Mouse (Mus musculus) ES-E14 (cell line): Measurements from ENCODE around the gene Cyth3. TPM values are rescaled to one million over a fixed set of nuclear protein-coding genes. Genes with fewer than 3 reads are reported as not detected.

Source experiments
- DNase-seq: peaks from one replicate; pipeline ENCODE4 v3.0.0-alpha.2; 2013; ENCODE audit warnings: low read depth, low spot score
- H3K27ac ChIP-seq: 2 replicates; pipeline ENCODE4 v1.5.1; 2012; ENCODE audit warnings: low read depth, mild to moderate bottlenecking, low read length, moderate library complexity, mixed read lengths; ENCODE audit not compliant: poor library complexity, insufficient read depth, severe bottlenecking
- H3K36me3 ChIP-seq: 2 replicates; pipeline ENCODE4 v1.6.1; 2012; ENCODE audit warnings: mild to moderate bottlenecking, low read length, moderate library complexity, mixed read lengths; ENCODE audit not compliant: control insufficient read depth, poor library complexity, insufficient read depth, severe bottlenecking
- H3K4me1 ChIP-seq, 2 experiments: fragments of 150-350 bp in 1 of 2; sonication (generic) in 1 of 2; 2 replicates each; pipeline ENCODE4 v1.6.1; 2012; ENCODE audit warnings: low read length in 2 of 2, mild to moderate bottlenecking in 1 of 2, mixed read lengths in 1 of 2; ENCODE audit not compliant: control insufficient read depth in 2 of 2, insufficient read depth in 2 of 2, poor library complexity in 1 of 2
- H3K4me3 ChIP-seq, 2 experiments: fragments of 150-350 bp in 1 of 2; sonication (generic) in 1 of 2; 2 replicates each; pipeline ENCODE4 v1.5.1; 2012; ENCODE audit warnings: low read length in 2 of 2, low read depth in 1 of 2, mild to moderate bottlenecking in 1 of 2, mixed read lengths in 1 of 2; ENCODE audit not compliant: insufficient read depth in 1 of 2, poor library complexity in 1 of 2, severe bottlenecking in 1 of 2
- H3K9ac ChIP-seq: 2 replicates; pipeline ENCODE4 v1.6.1; 2012; ENCODE audit warnings: low read depth, mild to moderate bottlenecking, low read length, mixed read lengths; ENCODE audit not compliant: poor library complexity, insufficient read depth, severe bottlenecking
- H3K9me3 ChIP-seq: fragments of 150-350 bp; sonication (generic); 2 replicates; pipeline ENCODE4 v1.6.1; 2012; ENCODE audit warnings: low read depth, mild to moderate bottlenecking, low read length; ENCODE audit not compliant: control insufficient read depth, insufficient read depth
- CHD2 ChIP-seq: IDR thresholded peaks from 2 replicates; pipeline ENCODE4 v1.6.1; 2014; ENCODE audit warnings: mild to moderate bottlenecking, low read depth, low read length, inconsistent platforms
- HCFC1 ChIP-seq: IDR thresholded peaks from 2 replicates; pipeline ENCODE4 v1.6.1; 2012; ENCODE audit warnings: low read length, inconsistent platforms, borderline replicate concordance; ENCODE audit not compliant: insufficient read depth
- MAFK ChIP-seq: IDR thresholded peaks from 2 replicates; pipeline ENCODE4 v1.6.1; 2014; ENCODE audit warnings: mild to moderate bottlenecking, low read depth, low read length, inconsistent platforms; ENCODE audit not compliant: insufficient read depth
- ZC3H11A ChIP-seq: IDR thresholded peaks from 2 replicates; pipeline ENCODE4 v1.6.1; 2012; ENCODE audit warnings: low read depth, mild to moderate bottlenecking, inconsistent platforms, low read length, borderline replicate concordance
- ZNF384 ChIP-seq: IDR thresholded peaks from 2 replicates; pipeline ENCODE4 v1.6.1; 2012; ENCODE audit warnings: low read depth, low read length, inconsistent platforms
- in situ Hi-C, 2 experiments: fragments of 600-800 bp; cut with MboI; formaldehyde crosslinking; loops; one replicate each; pipeline ENCODE4 v1.15.1; 2025; ENCODE audit warnings: low sequenced_read_pairs in 2 of 2, inconsistent platforms in 1 of 2; ENCODE audit not compliant: unreplicated experiment in 2 of 2
- total RNA-seq: library from RNA; depleted of rRNA; stranded (reverse); fragments of 300-350 nt; gene quantifications from 2 replicates; pipeline ENCODE4 v1.2.3, GENCODE M21; 2012

The Cyth3 gene
- total RNA-seq, 1 experiment, result 11.0 TPM

- H3K27ac ChIP-seq, result no peak overlapping the region
- H3K9me3 ChIP-seq, result no peaks in the 10 kb centered on the region
- H3K36me3 ChIP-seq, result no peaks in the 10 kb centered on the region
- in situ Hi-C loops, result no loop called here
- no peak for DNase-seq
- TF ChIP-seq HCFC1, result no peak
- TF ChIP-seq ZC3H11A, result no peak
- TF ChIP-seq MAFK, result no peak
- no peak for TF ChIP-seq ZNF384
- no peak for TF ChIP-seq CHD2
- H3K9ac ChIP-seq, result no peak overlapping the region
- H3K4me3 ChIP-seq, result no peak overlapping the region
- peaks cover 0 to 7% of the 10 kb centered on the region in 2 experiments; a peak in 1 of 4 replicates for H3K4me1 ChIP-seq
Measured at GRCm38 (mm10) chr5:143613265-143613664, 9.0 kb upstream of the Cyth3 start.

GRCm38 (mm10) chr5:143614519-143614918 is 7.7 kb upstream of the Cyth3 start:
- H3K4me3 ChIP-seq, result no peak overlapping the region
- in situ Hi-C loops, result no loop called here

GRCm38 (mm10) chr5:143615353-143615752 is 6.9 kb upstream of the Cyth3 start:
- Histone ChIP-seq H3K9me3 (no peaks in the 10 kb centered on the region), H3K4me3 (no peak overlapping the region), H3K9ac (no peak overlapping the region), H3K4me1 (0 out of 4 replicates have a peak, but pooled peaks cover 0 to 7% of the 10 kb centered on the region in 2 experiments), H3K27ac (no peak overlapping the region), H3K36me3 (no peaks in the 10 kb centered on the region)
- TF ChIP-seq MAFK (no peak), HCFC1 (no peak), CHD2 (no peak), ZC3H11A (no peak), ZNF384 (no peak)
- no peak for DNase-seq
- in situ Hi-C loops, result no loop called here

More at GRCm38 (mm10) chr5:143614519-143614918, 7.7 kb upstream of the Cyth3 start:
- Histone ChIP-seq H3K4me1 (0 out of 4 replicates have a peak, but pooled peaks cover 0 to 7% of the 10 kb centered on the region in 2 experiments), H3K9me3 (no peaks in the 10 kb centered on the region), H3K9ac (no peak overlapping the region), H3K27ac (no peak overlapping the region), H3K36me3 (no peaks in the 10 kb centered on the region)
- no peak for DNase-seq
- TF ChIP-seq CHD2, result no peak
- no peak for TF ChIP-seq MAFK
- TF ChIP-seq HCFC1, result no peak
- no peak for TF ChIP-seq ZC3H11A
- TF ChIP-seq ZNF384, result no peak

- no peak overlapping the region for H3K9ac ChIP-seq
- TF ChIP-seq HCFC1 (no peak), MAFK (no peak), CHD2 (no peak), ZC3H11A (no peak), ZNF384 (no peak)
- H3K4me3 ChIP-seq, result no peak overlapping the region
- no peaks in the 10 kb centered on the region for H3K9me3 ChIP-seq
- in situ Hi-C loops, result no loop called here
- H3K4me1 ChIP-seq, result 0 out of 4 replicates have a peak, but pooled peaks cover 0 to 7% of the 10 kb centered on the region in 2 experiments
- H3K27ac ChIP-seq, result no peak overlapping the region
- DNase-seq, result no peak
- H3K36me3 ChIP-seq, result no peaks in the 10 kb centered on the region
Measured at GRCm38 (mm10) chr5:143616116-143616515, 6.1 kb upstream of the Cyth3 start.
